Mouse (Mus musculus): ENCODE results near the gene Rras2. TPM values are rescaled to one million over a fixed set of nuclear protein-coding genes. Genes with fewer than 3 reads are reported as not detected.

Gene Rras2
- total and polyA plus RNA-seq, 2 experiments = 6.0 to 18.3 TPM

DNA sequence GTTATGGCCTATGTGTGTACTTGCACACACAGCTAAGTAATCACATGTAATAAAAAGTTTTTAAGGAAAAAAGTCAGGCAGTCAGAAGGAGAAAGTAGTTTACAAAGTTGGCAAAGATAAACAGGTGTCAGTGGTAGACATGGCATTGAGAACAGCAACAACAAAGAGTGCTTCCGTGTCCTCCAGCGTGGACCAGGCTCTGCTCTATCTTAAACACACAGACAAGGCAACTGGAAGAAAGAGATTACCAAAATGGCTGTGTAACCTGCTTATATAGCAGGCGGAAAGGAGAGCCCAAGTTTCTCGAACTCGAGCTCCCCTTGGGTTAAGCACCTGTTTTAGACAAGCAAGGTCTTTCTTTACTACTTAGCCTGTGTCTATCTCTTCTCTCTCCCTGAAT lies 37.3 kb downstream of the Rras2 start:
- Histone ChIP-seq H3K36me3 (ENCODE audit: control insufficient read depth, insufficient read depth, low read length) (no peaks in the 10 kb centered on the region), H3K4me3 (ENCODE audit: insufficient read depth, low read depth, low read length) (no peak overlapping the region), H3K9ac (ENCODE audit: low read depth, low read length) (no peak overlapping the region), H3K4me1 (ENCODE audit: control insufficient read depth, insufficient read depth, low read length) (peaks cover 8% of the 10 kb centered on the region), H3K27ac (replicated peaks; ENCODE audit: insufficient read depth, low read depth, low read length) (no peak overlapping the region), H3K27me3 (ENCODE audit: control insufficient read depth, insufficient read depth, low read length) (no peaks in the 10 kb centered on the region), H3K79me2 (ENCODE audit: control insufficient read depth, insufficient read depth, low read length) (peaks cover 21% of the 10 kb centered on the region; the same call in 1 of the 2 replicates)
- DNase-seq (ENCODE audit: extremely low read depth, low read depth, low spot score) = no peak
- 96% methylated on average over 5 of the region's 5 CpGs for WGBS
- no peak for TF ChIP-seq CTCF (IDR thresholded peaks at IDR 0.05; ENCODE audit: low read depth, low read length)
- no peak for TF ChIP-seq POLR2A (IDR thresholded peaks at IDR 0.05; ENCODE audit: extremely low read depth, insufficient read depth, low read length)

DNA sequence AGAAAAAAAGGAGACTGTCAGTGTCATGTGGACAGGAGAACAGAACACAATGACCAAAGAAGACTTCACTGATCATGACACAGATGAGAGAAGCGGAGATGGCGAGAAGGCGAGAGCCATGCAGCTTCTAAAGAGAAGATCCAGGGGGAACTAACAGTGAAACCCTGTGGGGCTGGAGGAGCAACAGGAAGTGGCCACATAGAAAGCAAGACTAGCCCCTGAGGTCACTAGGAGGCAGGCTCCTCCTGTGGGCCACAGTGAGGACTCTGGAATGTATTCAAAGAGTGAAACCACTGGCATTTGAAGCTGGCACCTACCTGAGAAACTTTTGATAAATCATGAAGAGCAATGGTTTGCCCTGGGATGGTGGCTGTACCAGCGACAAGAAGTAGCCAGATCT lies 38.2 kb downstream of the Rras2 start:
- Histone ChIP-seq H3K9ac (ENCODE audit: low read depth, low read length) (no peak overlapping the region), H3K36me3 (ENCODE audit: control insufficient read depth, insufficient read depth, low read length) (no peaks in the 10 kb centered on the region), H3K79me2 (ENCODE audit: control insufficient read depth, insufficient read depth, low read length) (peaks cover 20% of the 10 kb centered on the region; the same call in 1 of the 2 replicates), H3K4me1 (ENCODE audit: control insufficient read depth, insufficient read depth, low read length) (peaks cover 11% of the 10 kb centered on the region), H3K4me3 (ENCODE audit: insufficient read depth, low read depth, low read length) (no peak overlapping the region), H3K27ac (replicated peaks; ENCODE audit: insufficient read depth, low read depth, low read length) (peak overlapping the region; percentile 12), H3K27me3 (ENCODE audit: control insufficient read depth, insufficient read depth, low read length) (no peaks in the 10 kb centered on the region)
- DNase-seq (ENCODE audit: extremely low read depth, low read depth, low spot score) = no peak
- 54% methylated on average over 4 of the region's 4 CpGs for WGBS
- TF ChIP-seq POLR2A (IDR thresholded peaks at IDR 0.05; ENCODE audit: extremely low read depth, insufficient read depth, low read length) (no peak), CTCF (IDR thresholded peaks at IDR 0.05; ENCODE audit: low read depth, low read length) (peak; percentile 24; the same call in 1 of the 2 replicates)

DNA sequence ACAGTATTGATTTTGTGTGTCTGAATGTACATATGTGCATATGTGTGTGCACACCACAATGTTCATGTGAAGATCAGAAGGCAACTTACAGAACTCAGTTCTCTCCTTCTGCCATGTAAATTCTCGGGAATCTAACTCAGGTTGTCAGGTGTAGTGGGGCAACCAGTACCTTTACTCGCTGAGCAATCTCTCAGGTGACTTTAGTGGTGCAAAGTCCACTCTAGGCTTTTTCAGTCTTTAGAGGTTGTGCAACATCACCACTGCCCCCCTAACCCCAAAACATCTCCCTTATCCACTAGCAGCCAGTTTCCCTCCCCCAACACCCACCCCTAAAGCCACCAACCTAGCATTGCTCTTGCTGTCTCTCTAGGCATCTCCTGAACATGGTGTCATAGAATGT lies 43.0 kb downstream of the Rras2 start:
- Histone ChIP-seq H3K79me2 (ENCODE audit: control insufficient read depth, insufficient read depth, low read length) (peaks cover 13% of the 10 kb centered on the region; the same call in 1 of the 2 replicates), H3K27me3 (ENCODE audit: control insufficient read depth, insufficient read depth, low read length) (no peaks in the 10 kb centered on the region), H3K36me3 (ENCODE audit: control insufficient read depth, insufficient read depth, low read length) (no peaks in the 10 kb centered on the region), H3K27ac (replicated peaks; ENCODE audit: insufficient read depth, low read depth, low read length) (peak overlapping the region; percentile 41), H3K9ac (ENCODE audit: low read depth, low read length) (no peak overlapping the region), H3K4me1 (ENCODE audit: control insufficient read depth, insufficient read depth, low read length) (peaks cover 14% of the 10 kb centered on the region), H3K4me3 (ENCODE audit: insufficient read depth, low read depth, low read length) (no peak overlapping the region)
- TF ChIP-seq POLR2A (IDR thresholded peaks at IDR 0.05; ENCODE audit: extremely low read depth, insufficient read depth, low read length) (no peak), CTCF (IDR thresholded peaks at IDR 0.05; ENCODE audit: low read depth, low read length) (no peak)
- DNase-seq (ENCODE audit: extremely low read depth, low read depth, low spot score) = peak; percentile 75
- 30% methylated on average over 2 of the region's 2 CpGs for WGBS

DNA sequence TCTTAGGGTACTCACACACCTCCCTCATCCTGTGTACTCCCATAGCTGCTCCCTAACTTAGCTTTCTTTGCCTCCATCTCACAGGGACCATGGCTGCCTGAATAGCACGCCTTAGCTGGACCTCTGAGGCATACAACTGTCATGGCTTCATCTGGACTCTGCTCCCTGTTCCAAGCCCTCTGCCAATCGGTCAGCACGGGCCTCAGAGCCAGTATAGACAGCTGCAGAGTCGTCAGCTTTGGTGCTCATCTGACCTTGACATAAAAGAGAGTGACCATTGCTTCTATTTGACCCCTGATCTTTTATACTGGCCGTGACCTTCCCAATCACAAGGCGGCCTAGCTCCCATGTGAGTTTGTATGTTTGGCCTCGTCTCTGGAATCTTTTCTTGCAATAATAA lies 43.4 kb downstream of the Rras2 start:
- H3K27me3 ChIP-seq (ENCODE audit: control insufficient read depth, insufficient read depth, low read length) = no peaks in the 10 kb centered on the region
- H3K4me1 ChIP-seq (ENCODE audit: control insufficient read depth, insufficient read depth, low read length) = peaks cover 10% of the 10 kb centered on the region
- peaks cover 14% of the 10 kb centered on the region; the same call in 1 of the 2 replicates for H3K79me2 ChIP-seq (ENCODE audit: control insufficient read depth, insufficient read depth, low read length)
- DNase-seq (ENCODE audit: extremely low read depth, low read depth, low spot score) = peak; percentile 85
- no peak overlapping the region for H3K4me3 ChIP-seq (ENCODE audit: insufficient read depth, low read depth, low read length)
- H3K36me3 ChIP-seq (ENCODE audit: control insufficient read depth, insufficient read depth, low read length) = no peaks in the 10 kb centered on the region
- peak overlapping the region; percentile 73 for H3K27ac ChIP-seq (replicated peaks; ENCODE audit: insufficient read depth, low read depth, low read length)
- WGBS = 21% methylated on average over 7 of the region's 7 CpGs
- no peak overlapping the region for H3K9ac ChIP-seq (ENCODE audit: low read depth, low read length)
- TF ChIP-seq POLR2A (IDR thresholded peaks at IDR 0.05; ENCODE audit: extremely low read depth, insufficient read depth, low read length) = no peak
- TF ChIP-seq CTCF (IDR thresholded peaks at IDR 0.05; ENCODE audit: low read depth, low read length) = no peak

DNA sequence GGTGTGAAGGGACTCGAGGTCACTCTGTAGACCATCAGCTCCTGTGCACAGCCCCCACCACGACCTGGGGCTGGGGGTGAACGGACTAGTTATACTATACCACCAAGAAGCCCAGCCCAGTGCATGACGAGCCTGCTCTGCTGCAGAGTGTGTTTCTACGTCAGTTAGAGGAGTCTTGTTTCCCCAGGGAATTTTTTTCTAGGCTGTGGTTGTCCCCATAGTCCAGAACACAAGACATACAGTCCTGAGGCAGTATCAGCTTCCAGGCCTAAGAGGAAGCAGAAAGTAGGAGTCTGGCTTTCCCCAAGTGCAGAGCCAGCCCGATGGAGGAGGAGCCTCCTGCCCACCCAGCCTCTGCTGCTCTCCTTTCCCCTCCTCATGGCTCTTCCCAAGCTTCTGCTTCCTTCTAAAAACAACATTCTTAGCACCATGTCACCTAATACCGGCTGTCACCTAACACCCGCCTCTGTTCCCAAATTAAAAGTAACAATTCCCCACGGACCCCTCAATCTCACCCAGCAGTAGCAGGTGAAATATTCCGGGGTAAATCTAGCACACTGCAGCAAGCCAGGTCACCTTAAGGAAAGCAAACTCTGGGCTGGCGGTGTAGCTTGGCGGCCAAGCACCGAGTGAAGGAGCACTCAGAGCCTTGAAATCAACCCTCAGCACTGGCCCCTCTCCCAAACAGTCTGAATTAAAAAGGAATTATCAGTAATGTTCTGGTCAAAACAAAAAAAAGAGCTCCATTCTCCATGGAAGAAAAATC lies 45.5 kb downstream of the Rras2 start:
- no peak overlapping the region for H3K9ac ChIP-seq (ENCODE audit: low read depth, low read length)
- 60% methylated on average over 13 of the region's 13 CpGs for WGBS
- no peaks in the 10 kb centered on the region for H3K36me3 ChIP-seq (ENCODE audit: control insufficient read depth, insufficient read depth, low read length)
- no peak overlapping the region for H3K4me3 ChIP-seq (ENCODE audit: insufficient read depth, low read depth, low read length)
- peaks cover 23% of the 10 kb centered on the region; the same call in 1 of the 2 replicates for H3K79me2 ChIP-seq (ENCODE audit: control insufficient read depth, insufficient read depth, low read length)
- H3K27me3 ChIP-seq (ENCODE audit: control insufficient read depth, insufficient read depth, low read length) = no peaks in the 10 kb centered on the region
- H3K4me1 ChIP-seq (ENCODE audit: control insufficient read depth, insufficient read depth, low read length) = peaks cover 10% of the 10 kb centered on the region
- DNase-seq (ENCODE audit: extremely low read depth, low read depth, low spot score) = no peak
- H3K27ac ChIP-seq (replicated peaks; ENCODE audit: insufficient read depth, low read depth, low read length) = no peak overlapping the region
- TF ChIP-seq POLR2A (IDR thresholded peaks at IDR 0.05; ENCODE audit: extremely low read depth, insufficient read depth, low read length) (no peak), CTCF (IDR thresholded peaks at IDR 0.05; ENCODE audit: low read depth, low read length) (no peak)

DNA sequence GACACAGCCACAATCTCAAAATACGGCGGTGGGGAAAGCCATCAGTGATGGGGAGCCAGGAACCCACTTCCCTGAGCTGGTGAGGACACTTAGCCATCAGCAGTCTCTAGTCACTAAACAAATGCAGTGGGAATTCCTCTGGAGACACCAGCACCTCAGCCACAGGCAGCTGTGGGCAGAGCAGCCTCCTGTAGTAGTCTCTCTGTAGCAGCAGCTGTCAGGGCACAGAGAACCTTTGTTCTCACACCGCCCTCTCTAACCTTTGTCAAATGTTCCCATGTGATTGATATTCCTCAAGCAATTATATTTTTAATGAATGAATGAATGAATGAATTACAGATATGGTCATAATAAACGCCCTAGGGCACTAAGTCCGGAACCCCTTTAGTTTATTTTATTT lies 46.2 kb downstream of the Rras2 start:
- no peak for DNase-seq (ENCODE audit: extremely low read depth, low read depth, low spot score)
- H3K4me1 ChIP-seq (ENCODE audit: control insufficient read depth, insufficient read depth, low read length) = peaks cover 14% of the 10 kb centered on the region
- H3K4me3 ChIP-seq (ENCODE audit: insufficient read depth, low read depth, low read length) = no peak overlapping the region
- H3K36me3 ChIP-seq (ENCODE audit: control insufficient read depth, insufficient read depth, low read length) = no peaks in the 10 kb centered on the region
- H3K9ac ChIP-seq (ENCODE audit: low read depth, low read length) = no peak overlapping the region
- no peak for TF ChIP-seq POLR2A (IDR thresholded peaks at IDR 0.05; ENCODE audit: extremely low read depth, insufficient read depth, low read length)
- no peak for TF ChIP-seq CTCF (IDR thresholded peaks at IDR 0.05; ENCODE audit: low read depth, low read length)
- H3K27me3 ChIP-seq (ENCODE audit: control insufficient read depth, insufficient read depth, low read length) = no peaks in the 10 kb centered on the region
- H3K79me2 ChIP-seq (ENCODE audit: control insufficient read depth, insufficient read depth, low read length) = peaks cover 23% of the 10 kb centered on the region; the same call in 1 of the 2 replicates
- no peak overlapping the region for H3K27ac ChIP-seq (replicated peaks; ENCODE audit: insufficient read depth, low read depth, low read length)
- WGBS = 88% methylated on average over 5 of the region's 5 CpGs

Measured in liver, adult 2 months (tissue).